Mouse (Mus musculus) C2C12 (cell line): ENCODE measurements at regions not wholly inside any gene's neighbourhood (a gene's known extent, or its start where the extent isn't known, plus 50 kb on each side); places are given as distances from the start of the nearest gene placed in this dataset.
A peak's percentile ranks its signal among the peaks of the same experiment; 100 is the strongest.

Source experiments
- H3K27me3 ChIP-seq: one replicate; pipeline ENCODE4 v1.6.1; 2011; ENCODE audit not compliant: control insufficient read depth, insufficient read depth, insufficient read length
- H3K36me3 ChIP-seq: one replicate; pipeline ENCODE4 v1.6.1; 2011; ENCODE audit not compliant: control insufficient read depth, insufficient read depth
- H3K4me3 ChIP-seq: one replicate; pipeline ENCODE4 v1.5.1; 2011; ENCODE audit warnings: mild to moderate bottlenecking, control low read depth; ENCODE audit not compliant: poor library complexity, insufficient read depth, severe bottlenecking
- H3K79me2 ChIP-seq: one replicate; pipeline ENCODE4 v1.6.1; 2011; ENCODE audit not compliant: control insufficient read depth, insufficient read depth
- H3K79me3 ChIP-seq: one replicate; pipeline ENCODE4 v1.6.1; 2011; ENCODE audit warnings: low read depth, control low read depth
- H3ac ChIP-seq: one replicate; pipeline ENCODE3; 2011; ENCODE audit warnings: low read depth; ENCODE audit not compliant: control insufficient read depth, insufficient read length
- CEBPB ChIP-seq: IDR thresholded peaks from one replicate; pipeline ENCODE4 v1.6.1; 2011; ENCODE audit warnings: low read depth, mild to moderate bottlenecking, control low read depth, moderate library complexity
- CTCF ChIP-seq: IDR thresholded peaks from one replicate; pipeline ENCODE4 v1.5.1; 2011; ENCODE audit not compliant: control insufficient read depth, insufficient read depth, insufficient read length
- FOSL1 ChIP-seq: IDR thresholded peaks from one replicate; pipeline ENCODE4 v1.8.0; 2011; ENCODE audit warnings: mild to moderate bottlenecking, low read length; ENCODE audit not compliant: poor library complexity, insufficient read depth, severe bottlenecking
- MAX ChIP-seq: IDR thresholded peaks from one replicate; pipeline ENCODE4 v1.6.1; 2011; ENCODE audit warnings: mild to moderate bottlenecking, control low read depth
- MYOD1 ChIP-seq: IDR thresholded peaks from one replicate; pipeline ENCODE4 v1.6.1; 2011; ENCODE audit warnings: low read depth; ENCODE audit not compliant: control insufficient read depth, insufficient read length
- MYOG ChIP-seq: IDR thresholded peaks from one replicate; pipeline ENCODE4 v1.6.1; 2011; ENCODE audit not compliant: control insufficient read depth, insufficient read length; ENCODE audit errors: extremely low read depth
- USF1 ChIP-seq: IDR thresholded peaks from one replicate; pipeline ENCODE4 v1.6.1; 2011; ENCODE audit warnings: low read depth, mild to moderate bottlenecking, control low read depth, moderate library complexity

GRCm38 (mm10) chr17:4921121-4921520 is 73.0 kb upstream of the Arid1b start:
- Histone ChIP-seq H3K36me3 (no peaks in the 10 kb centered on the region), H3K27me3 (peaks cover 9% of the 10 kb centered on the region), H3K79me3 (no peaks in the 10 kb centered on the region), H3K79me2 (no peaks in the 10 kb centered on the region), H3ac (no peak overlapping the region), H3K4me3 (no peak overlapping the region)
- no peak for TF ChIP-seq FOSL1
- TF ChIP-seq USF1, result no peak
- TF ChIP-seq MAX, result no peak
- TF ChIP-seq CEBPB, result no peak
- no peak for TF ChIP-seq MYOG
- TF ChIP-seq MYOD1, result no peak
- no peak for TF ChIP-seq CTCF

DNA sequence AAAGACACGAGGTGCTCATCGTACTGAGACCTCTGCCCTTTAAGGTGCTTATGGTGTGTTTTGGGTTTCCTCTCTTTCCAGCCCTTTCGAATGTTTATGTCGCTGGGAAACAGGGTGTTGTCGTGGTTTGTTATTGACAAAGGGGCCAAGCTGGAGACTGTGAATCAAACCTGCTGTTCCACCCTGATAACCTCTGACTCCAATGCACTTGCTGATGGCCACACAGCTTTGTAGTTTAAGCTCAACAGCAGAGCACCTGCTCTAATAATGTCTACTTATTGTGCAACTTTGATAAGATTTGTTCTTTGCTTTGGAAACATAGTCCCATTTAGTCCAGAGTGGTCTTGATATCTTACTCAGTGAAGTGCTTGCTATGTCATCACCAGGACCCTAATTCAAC is 65.5 kb upstream of the Arid1b start:
- Histone ChIP-seq H3K79me3 (no peaks in the 10 kb centered on the region), H3K79me2 (no peaks in the 10 kb centered on the region), H3K36me3 (no peaks in the 10 kb centered on the region), H3ac (no peak overlapping the region), H3K4me3 (no peak overlapping the region), H3K27me3 (peaks cover 12% of the 10 kb centered on the region)
- TF ChIP-seq USF1 (no peak), FOSL1 (no peak), CTCF (no peak), MYOG (no peak), CEBPB (no peak), MAX (no peak), MYOD1 (no peak)

DNA sequence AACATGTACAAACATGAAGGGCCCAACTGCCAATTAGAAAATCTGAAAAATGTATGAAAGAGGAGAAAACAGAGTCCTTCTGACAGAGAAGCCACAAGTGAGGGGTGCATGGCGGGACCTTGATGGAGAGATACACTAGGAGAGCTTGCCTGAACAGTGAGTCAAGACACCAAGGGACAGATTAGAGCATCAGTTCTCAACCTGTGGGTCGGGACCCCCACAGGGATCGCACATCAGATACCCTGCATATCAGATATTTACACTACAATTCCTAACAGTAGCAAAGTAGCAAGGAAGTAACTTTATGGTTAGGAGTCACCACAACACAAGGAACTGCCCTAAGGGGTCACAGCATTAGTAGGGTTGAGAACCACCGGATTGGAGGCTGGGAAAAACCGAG is 58.9 kb upstream of the Arid1b start:
- Histone ChIP-seq H3K27me3 (peaks cover 18% of the 10 kb centered on the region), H3K79me3 (no peaks in the 10 kb centered on the region), H3K79me2 (no peaks in the 10 kb centered on the region), H3K4me3 (no peak overlapping the region), H3K36me3 (no peaks in the 10 kb centered on the region), H3ac (no peak overlapping the region)
- TF ChIP-seq MAX, result no peak
- no peak for TF ChIP-seq CEBPB
- no peak for TF ChIP-seq CTCF
- no peak for TF ChIP-seq FOSL1
- no peak for TF ChIP-seq MYOG
- no peak for TF ChIP-seq USF1
- no peak for TF ChIP-seq MYOD1

DNA sequence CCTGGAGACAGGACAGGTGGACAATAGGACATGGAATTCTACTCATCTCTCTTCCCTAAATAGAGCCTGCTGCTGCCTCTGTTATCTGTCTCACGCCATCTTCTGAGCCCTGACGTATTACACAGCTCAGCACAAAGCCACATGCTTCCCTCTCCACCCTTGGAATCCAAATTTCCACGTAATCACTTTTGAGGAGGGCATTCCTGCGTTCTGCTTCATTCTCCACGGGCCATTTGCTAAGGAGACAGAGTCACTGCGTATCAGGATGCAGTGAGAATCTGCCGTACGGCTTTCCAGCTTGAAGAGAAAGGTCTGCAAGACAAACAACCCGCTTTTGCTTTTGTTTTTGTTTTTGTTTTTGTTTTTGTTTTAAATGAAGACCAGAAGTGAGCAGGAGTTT is 53.5 kb upstream of the Arid1b start:
- H3K27me3 ChIP-seq, result peaks cover 11% of the 10 kb centered on the region
- no peak overlapping the region for H3K4me3 ChIP-seq
- H3K79me3 ChIP-seq, result no peaks in the 10 kb centered on the region
- H3K79me2 ChIP-seq, result no peaks in the 10 kb centered on the region
- no peak overlapping the region for H3ac ChIP-seq
- no peak for TF ChIP-seq MYOD1
- TF ChIP-seq MYOG, result no peak
- TF ChIP-seq CTCF, result no peak
- TF ChIP-seq FOSL1, result no peak
- no peak for TF ChIP-seq MAX
- no peak for TF ChIP-seq CEBPB
- no peak for TF ChIP-seq USF1
- H3K36me3 ChIP-seq, result no peaks in the 10 kb centered on the region

- peaks cover 18% of the 10 kb centered on the region for H3K27me3 ChIP-seq
- TF ChIP-seq CEBPB (no peak), MAX (no peak)
- no peak overlapping the region for H3K4me3 ChIP-seq
- H3K36me3 ChIP-seq, result no peaks in the 10 kb centered on the region
- H3ac ChIP-seq, result no peak overlapping the region
- H3K79me3 ChIP-seq, result no peaks in the 10 kb centered on the region
- no peaks in the 10 kb centered on the region for H3K79me2 ChIP-seq
Observed at GRCm38 (mm10) chr17:4941286-4941800, 52.8 kb upstream of the Arid1b start.

GRCm38 (mm10) chr17:4942868-4943267 is 51.3 kb upstream of the Arid1b start:
- Histone ChIP-seq H3ac (no peak overlapping the region), H3K4me3 (no peak overlapping the region), H3K79me2 (no peaks in the 10 kb centered on the region), H3K79me3 (no peaks in the 10 kb centered on the region), H3K27me3 (peaks cover 18% of the 10 kb centered on the region), H3K36me3 (no peaks in the 10 kb centered on the region)
- TF ChIP-seq USF1, result peak; percentile 16
- TF ChIP-seq MYOG, result no peak
